Mouse (Mus musculus): Measurements from ENCODE around the gene Zfp654. TPM values are rescaled to one million over a fixed set of nuclear protein-coding genes. Genes with fewer than 3 reads are reported as not detected.
A peak's percentile ranks its signal among the peaks of the same experiment; 100 is the strongest.

The Zfp654 gene
- polyA plus RNA-seq, 1 experiment, result 1.3 TPM

GRCm38 (mm10) chr16:64881442-64881841, 30.0 kb upstream of the Zfp654 start:
- Histone ChIP-seq H3K36me3 (ENCODE audit: control insufficient read depth, insufficient read depth, low read length) (no peaks in the 10 kb centered on the region), H3K4me1 (ENCODE audit: control insufficient read depth, insufficient read depth, low read length) (no peaks in the 10 kb centered on the region), H3K4me3 (ENCODE audit: insufficient read depth, low read depth, low read length) (no peak overlapping the region), H3K27ac (ENCODE audit: insufficient read depth, low read depth, low read length) (no peak overlapping the region), H3K27me3 (replicated peaks; ENCODE audit: control insufficient read depth, insufficient read depth, low read length) (no peaks in the 10 kb centered on the region)
- no peak for DNase-seq
- TF ChIP-seq CTCF (conservative IDR thresholded peaks at IDR 0.05; ENCODE audit: insufficient read depth, insufficient read length, low read depth, low read length), result no peak
- TF ChIP-seq POLR2A (IDR thresholded peaks at IDR 0.05; ENCODE audit: low read depth, low read length), result no peak
- 86% methylated on average over 2 of the region's 2 CpGs for WGBS

- WGBS, result 83% methylated on average over 3 of the region's 3 CpGs
- TF ChIP-seq CTCF (conservative IDR thresholded peaks at IDR 0.05; ENCODE audit: insufficient read depth, insufficient read length, low read depth, low read length) (no peak), POLR2A (IDR thresholded peaks at IDR 0.05; ENCODE audit: low read depth, low read length) (no peak)
- Histone ChIP-seq H3K27ac (ENCODE audit: insufficient read depth, low read depth, low read length) (no peak overlapping the region), H3K4me3 (ENCODE audit: insufficient read depth, low read depth, low read length) (no peak overlapping the region), H3K4me1 (ENCODE audit: control insufficient read depth, insufficient read depth, low read length) (no peaks in the 10 kb centered on the region), H3K36me3 (ENCODE audit: control insufficient read depth, insufficient read depth, low read length) (no peaks in the 10 kb centered on the region), H3K27me3 (replicated peaks; ENCODE audit: control insufficient read depth, insufficient read depth, low read length) (no peaks in the 10 kb centered on the region)
- DNase-seq, result no peak
Measured at GRCm38 (mm10) chr16:64880986-64881385, 29.5 kb upstream of the Zfp654 start.

DNA sequence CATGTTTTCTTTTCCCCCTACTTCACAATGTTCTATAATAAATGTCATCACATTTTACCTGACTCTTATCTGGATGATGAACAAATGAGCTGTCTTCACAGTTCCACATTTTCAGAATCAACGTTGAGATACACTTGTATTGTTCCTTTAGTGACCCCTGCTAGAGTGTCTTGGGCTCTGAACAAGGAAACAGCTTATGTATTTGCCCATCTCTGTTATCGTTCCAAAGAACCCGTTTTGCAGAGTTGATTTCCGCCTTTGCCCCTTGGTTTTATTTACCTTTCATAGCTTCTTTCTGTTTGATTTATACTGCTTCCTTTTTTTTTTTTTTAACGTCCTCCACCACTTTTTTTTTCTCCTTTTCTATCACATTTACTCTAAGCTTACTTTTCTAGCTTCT, 28.3 kb upstream of the Zfp654 start:
- Histone ChIP-seq H3K4me1 (ENCODE audit: control insufficient read depth, insufficient read depth, low read length) (no peaks in the 10 kb centered on the region), H3K27me3 (replicated peaks; ENCODE audit: control insufficient read depth, insufficient read depth, low read length) (no peaks in the 10 kb centered on the region), H3K36me3 (ENCODE audit: control insufficient read depth, insufficient read depth, low read length) (no peaks in the 10 kb centered on the region), H3K27ac (ENCODE audit: insufficient read depth, low read depth, low read length) (no peak overlapping the region), H3K4me3 (ENCODE audit: insufficient read depth, low read depth, low read length) (no peak overlapping the region)
- no peak for TF ChIP-seq CTCF (conservative IDR thresholded peaks at IDR 0.05; ENCODE audit: insufficient read depth, insufficient read length, low read depth, low read length)
- no peak for TF ChIP-seq POLR2A (IDR thresholded peaks at IDR 0.05; ENCODE audit: low read depth, low read length)
- 58% methylated on average over 5 of the region's 5 CpGs for WGBS
- no peak for DNase-seq

DNA sequence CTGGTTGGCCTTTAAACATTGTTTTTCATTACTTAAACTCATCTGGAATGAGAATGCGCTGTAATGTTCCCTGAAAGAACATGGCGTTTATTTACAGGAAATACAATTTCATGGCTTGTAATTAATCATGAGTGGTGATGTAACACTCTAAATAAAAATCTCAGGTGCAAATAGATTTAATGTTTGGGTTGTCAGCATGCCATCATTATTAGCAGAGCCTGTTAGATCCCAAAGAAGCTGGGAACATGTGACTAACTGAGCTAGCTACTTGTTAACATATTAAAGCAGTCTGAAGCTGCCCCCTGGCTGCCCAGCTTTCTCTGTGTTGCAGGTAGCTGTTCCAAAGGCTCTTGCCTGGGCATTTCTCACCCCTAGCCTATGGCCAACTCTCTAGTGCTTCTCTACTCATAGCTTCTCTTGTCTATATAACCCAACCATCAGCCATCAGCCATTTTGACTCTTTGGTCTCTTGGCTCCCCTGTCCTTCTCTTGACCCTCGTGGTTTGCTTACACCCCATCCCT, 27.2 kb upstream of the Zfp654 start:
- 73% methylated on average over 3 of the region's 3 CpGs for WGBS

GRCm38 (mm10) chr16:64877314-64877713, 25.9 kb upstream of the Zfp654 start:
- TF ChIP-seq POLR2A (IDR thresholded peaks at IDR 0.05; ENCODE audit: low read depth, low read length) (no peak), CTCF (conservative IDR thresholded peaks at IDR 0.05; ENCODE audit: insufficient read depth, insufficient read length, low read depth, low read length) (no peak)
- Histone ChIP-seq H3K36me3 (ENCODE audit: control insufficient read depth, insufficient read depth, low read length) (no peaks in the 10 kb centered on the region), H3K4me3 (ENCODE audit: insufficient read depth, low read depth, low read length) (no peak overlapping the region), H3K4me1 (ENCODE audit: control insufficient read depth, insufficient read depth, low read length) (no peaks in the 10 kb centered on the region), H3K27ac (ENCODE audit: insufficient read depth, low read depth, low read length) (no peak overlapping the region), H3K27me3 (replicated peaks; ENCODE audit: control insufficient read depth, insufficient read depth, low read length) (no peaks in the 10 kb centered on the region)
- no peak for DNase-seq
- WGBS, result 75% methylated on average over 3 of the region's 3 CpGs

More for the DNA sequence above, 27.2 kb upstream of the Zfp654 start:
- Histone ChIP-seq H3K36me3 (ENCODE audit: control insufficient read depth, insufficient read depth, low read length) (no peaks in the 10 kb centered on the region), H3K4me1 (ENCODE audit: control insufficient read depth, insufficient read depth, low read length) (no peaks in the 10 kb centered on the region), H3K4me3 (ENCODE audit: insufficient read depth, low read depth, low read length) (no peak overlapping the region), H3K27ac (ENCODE audit: insufficient read depth, low read depth, low read length) (no peak overlapping the region), H3K27me3 (replicated peaks; ENCODE audit: control insufficient read depth, insufficient read depth, low read length) (no peaks in the 10 kb centered on the region)
- DNase-seq, result peak; percentile 35
- peak; percentile 33; the same call in 1 of the 2 replicates for TF ChIP-seq CTCF (conservative IDR thresholded peaks at IDR 0.05; ENCODE audit: insufficient read depth, insufficient read length, low read depth, low read length)
- no peak for TF ChIP-seq POLR2A (IDR thresholded peaks at IDR 0.05; ENCODE audit: low read depth, low read length)

DNA sequence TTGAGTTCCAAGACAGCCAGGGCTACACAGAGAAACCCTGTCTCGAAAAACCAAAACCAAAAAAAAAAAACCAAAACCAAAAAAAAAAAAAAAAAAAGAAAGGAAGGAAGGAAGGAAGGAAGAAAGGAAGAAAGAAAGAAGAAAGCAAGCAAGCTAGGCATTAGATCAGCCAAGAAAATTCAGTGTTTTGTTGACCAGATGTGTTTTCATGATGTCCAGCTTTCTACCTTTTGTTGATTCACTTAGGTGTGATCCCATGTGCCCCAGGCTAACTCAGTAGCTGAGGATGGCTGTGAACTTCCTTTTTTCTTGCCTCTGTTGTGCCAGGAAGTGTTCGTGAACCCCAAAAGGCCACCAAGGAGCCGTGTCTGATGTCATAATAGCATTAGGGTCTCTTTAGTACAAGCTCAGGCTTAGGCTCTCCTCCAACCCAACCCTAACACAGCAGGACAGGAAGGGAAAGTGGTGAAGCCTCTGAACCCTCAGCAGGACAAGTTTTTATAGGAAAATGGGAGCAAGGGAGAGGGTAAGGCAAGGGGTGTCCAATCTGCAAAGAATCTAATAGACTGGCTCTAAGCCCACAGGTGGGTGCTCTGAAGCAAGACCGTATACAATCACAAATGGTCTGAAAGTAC, 25.3 kb upstream of the Zfp654 start:
- Histone ChIP-seq H3K27ac (ENCODE audit: insufficient read depth, low read depth, low read length) (no peak overlapping the region), H3K36me3 (ENCODE audit: control insufficient read depth, insufficient read depth, low read length) (no peaks in the 10 kb centered on the region), H3K4me3 (ENCODE audit: insufficient read depth, low read depth, low read length) (no peak overlapping the region), H3K27me3 (replicated peaks; ENCODE audit: control insufficient read depth, insufficient read depth, low read length) (no peaks in the 10 kb centered on the region), H3K4me1 (ENCODE audit: control insufficient read depth, insufficient read depth, low read length) (no peaks in the 10 kb centered on the region)
- DNase-seq, result no peak
- TF ChIP-seq CTCF (conservative IDR thresholded peaks at IDR 0.05; ENCODE audit: insufficient read depth, insufficient read length, low read depth, low read length), result no peak
- TF ChIP-seq POLR2A (IDR thresholded peaks at IDR 0.05; ENCODE audit: low read depth, low read length), result no peak
- 66% methylated on average over 4 of the region's 4 CpGs for WGBS

DNA sequence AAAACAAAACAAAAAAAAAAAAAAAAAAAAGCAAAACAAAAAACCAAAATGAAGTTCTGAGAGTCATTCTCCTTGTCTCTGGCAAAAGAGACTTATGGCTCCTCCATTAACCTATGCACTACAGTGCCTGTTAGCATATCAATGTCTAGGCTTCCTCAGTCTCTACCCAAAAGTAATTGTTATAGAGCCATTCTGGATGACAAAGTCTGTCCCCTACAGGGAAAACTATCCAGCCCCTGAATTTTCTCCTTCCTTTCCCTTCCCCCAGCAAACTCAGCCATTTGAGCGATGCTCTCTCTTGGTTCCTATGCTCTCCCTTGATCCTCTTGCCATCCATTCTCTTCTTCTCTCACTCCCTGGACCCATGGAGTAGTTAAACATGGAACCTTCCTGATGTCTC, 24.4 kb upstream of the Zfp654 start:
- Histone ChIP-seq H3K27me3 (replicated peaks; ENCODE audit: control insufficient read depth, insufficient read depth, low read length) (no peaks in the 10 kb centered on the region), H3K27ac (ENCODE audit: insufficient read depth, low read depth, low read length) (no peak overlapping the region), H3K4me1 (ENCODE audit: control insufficient read depth, insufficient read depth, low read length) (no peaks in the 10 kb centered on the region), H3K36me3 (ENCODE audit: control insufficient read depth, insufficient read depth, low read length) (no peaks in the 10 kb centered on the region), H3K4me3 (ENCODE audit: insufficient read depth, low read depth, low read length) (no peak overlapping the region)
- TF ChIP-seq POLR2A (IDR thresholded peaks at IDR 0.05; ENCODE audit: low read depth, low read length) (no peak), CTCF (conservative IDR thresholded peaks at IDR 0.05; ENCODE audit: insufficient read depth, insufficient read length, low read depth, low read length) (no peak)
- WGBS, result 91% methylated on average over 1 of the region's 1 CpGs
- DNase-seq, result no peak
